Comparison of ENCODE assay signal across 20 mouse cellular contexts in genomic region chr1:171130971-171131370, GRCm38 (mm10). TPM values are rescaled to one million over a fixed set of nuclear protein-coding genes. Genes with fewer than 3 reads are reported as not detected.
"Had no signal": no experiment of that assay in that cellular context is flagged by ENCODE, and none has a peak within 500 bp of the region (broad histone marks: within the 10 kb centered on the region; RNA-seq: fewer than 3 reads in every experiment).

No protein-coding gene starts in this region.

- H3K27ac ChIP-seq: left cerebral cortex, adult 2 months; liver, embryonic 12.5 days; liver, embryonic 15.5 days; lung, embryonic 15.5 days; midbrain, embryonic 10.5 days; midbrain, embryonic 13.5 days; neural tube, embryonic 13.5 days; stomach, embryonic 15.5 days had no signal

- H3K9ac ChIP-seq: liver, embryonic 12.5 days; liver, embryonic 15.5 days; lung, embryonic 15.5 days; midbrain, embryonic 13.5 days; neural tube, embryonic 13.5 days; stomach, embryonic 15.5 days had no signal

- DNase-seq: layer of hippocampus, postnatal 36 days; lung, adult 18-20 months; lung, postnatal 10 days; lung, postnatal 36 days; retina, postnatal 1 day; right cerebral cortex, postnatal 25 days; spleen, adult 18-20 months; thymus, postnatal 36 days had no signal

- H3K4me3 ChIP-seq: left cerebral cortex, adult 2 months; liver, embryonic 12.5 days; liver, embryonic 15.5 days; lung, embryonic 15.5 days; megakaryocyte, embryonic 14.5 days; midbrain, embryonic 10.5 days; midbrain, embryonic 13.5 days; myocyte; neural tube, embryonic 13.5 days; stomach, embryonic 15.5 days had no signal

- H3K9me3 ChIP-seq: liver, embryonic 12.5 days; liver, embryonic 15.5 days; lung, embryonic 15.5 days; megakaryocyte, embryonic 14.5 days; midbrain, embryonic 10.5 days; midbrain, embryonic 13.5 days; neural tube, embryonic 13.5 days; stomach, embryonic 15.5 days had no signal

- H3K4me2 ChIP-seq: liver, embryonic 12.5 days; liver, embryonic 15.5 days; lung, embryonic 15.5 days; midbrain, embryonic 13.5 days; neural tube, embryonic 13.5 days; stomach, embryonic 15.5 days had no signal

- ATAC-seq: intestine, postnatal 0 days; liver, embryonic 12.5 days; midbrain, embryonic 13.5 days; midbrain, embryonic 16.5 days had no signal

- H3K27me3 ChIP-seq: liver, embryonic 12.5 days; liver, embryonic 15.5 days; lung, embryonic 15.5 days; megakaryocyte, embryonic 14.5 days; midbrain, embryonic 13.5 days; neural tube, embryonic 13.5 days; stomach, embryonic 15.5 days had no signal

- H3K4me1 ChIP-seq: liver, embryonic 12.5 days; lung, embryonic 15.5 days; megakaryocyte, embryonic 14.5 days; midbrain, embryonic 10.5 days; midbrain, embryonic 13.5 days; neural tube, embryonic 13.5 days; stomach, embryonic 15.5 days had no signal

RNA-seq across cellular contexts. Expression of gene Mpz, which starts 19.5 kb away (rescaled TPM):
- polyA plus RNA-seq: liver, embryonic 15.5 days had no signal
